Mouse (Mus musculus) CD4-positive, CD25-positive, alpha-beta regulatory T cell, adult 4 months (primary cell): ENCODE data around the gene Csf3r. TPM values are rescaled to one million over a fixed set of nuclear protein-coding genes. Genes with fewer than 3 reads are reported as not detected.

Source experiments
- ATAC-seq: one replicate; pipeline ENCODE4 v1.8.0; 2017
- polyA plus RNA-seq, 2 experiments: library from polyadenylated mRNA; unstranded; fragments of 100-300 nt; shearing (Covaris generic); gene quantifications; one replicate each; pipeline ENCODE4 v1.2.1; 2017

Gene Csf3r
- polyA plus RNA-seq, 2 experiments from 2014 or later: not detected

DNA sequence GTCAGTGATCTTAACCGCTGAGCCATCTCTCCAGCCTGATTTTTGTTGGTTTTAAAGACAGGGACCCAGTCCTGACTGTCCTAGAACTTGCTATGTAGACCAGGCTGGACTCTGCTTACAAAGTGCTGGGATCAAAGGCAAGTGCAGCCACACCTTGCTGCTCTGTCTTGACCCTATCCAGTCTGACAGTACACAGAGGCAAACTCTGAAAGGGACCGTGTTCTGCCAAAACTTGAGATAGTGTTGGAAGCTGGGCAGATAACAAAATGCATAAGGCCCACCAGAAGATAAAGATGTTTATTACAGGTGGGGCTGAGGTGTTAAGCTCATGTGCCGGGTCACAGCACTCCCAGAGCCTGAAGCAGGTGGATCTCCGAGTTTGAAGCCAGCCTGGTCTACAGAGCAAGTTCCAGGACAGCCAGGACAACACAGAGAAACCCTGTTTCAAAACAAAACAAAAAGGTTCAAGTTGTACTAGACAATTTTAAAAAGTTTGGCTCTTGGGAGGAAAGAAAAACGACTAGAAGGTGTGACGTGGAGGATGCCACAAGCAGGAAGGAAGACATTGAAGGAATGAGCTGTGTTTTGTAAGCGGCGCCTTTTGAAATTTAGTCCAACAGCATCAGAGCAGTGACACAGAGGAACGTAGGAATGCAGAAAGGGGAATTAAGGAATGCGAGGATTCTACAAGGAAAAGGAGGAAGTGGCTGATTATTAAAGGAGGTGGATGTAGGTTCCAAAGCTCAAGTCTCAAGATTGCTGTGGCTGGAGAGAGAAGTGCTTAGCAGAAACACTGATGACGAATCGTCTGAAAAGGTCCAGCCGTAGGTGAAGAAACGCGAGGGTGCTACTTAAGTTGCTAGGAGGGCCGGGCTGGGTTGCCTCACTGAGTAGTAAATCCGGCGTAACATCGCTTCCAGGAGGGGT is 33.1 kb downstream of the Csf3r start:
- no peak for ATAC-seq

DNA sequence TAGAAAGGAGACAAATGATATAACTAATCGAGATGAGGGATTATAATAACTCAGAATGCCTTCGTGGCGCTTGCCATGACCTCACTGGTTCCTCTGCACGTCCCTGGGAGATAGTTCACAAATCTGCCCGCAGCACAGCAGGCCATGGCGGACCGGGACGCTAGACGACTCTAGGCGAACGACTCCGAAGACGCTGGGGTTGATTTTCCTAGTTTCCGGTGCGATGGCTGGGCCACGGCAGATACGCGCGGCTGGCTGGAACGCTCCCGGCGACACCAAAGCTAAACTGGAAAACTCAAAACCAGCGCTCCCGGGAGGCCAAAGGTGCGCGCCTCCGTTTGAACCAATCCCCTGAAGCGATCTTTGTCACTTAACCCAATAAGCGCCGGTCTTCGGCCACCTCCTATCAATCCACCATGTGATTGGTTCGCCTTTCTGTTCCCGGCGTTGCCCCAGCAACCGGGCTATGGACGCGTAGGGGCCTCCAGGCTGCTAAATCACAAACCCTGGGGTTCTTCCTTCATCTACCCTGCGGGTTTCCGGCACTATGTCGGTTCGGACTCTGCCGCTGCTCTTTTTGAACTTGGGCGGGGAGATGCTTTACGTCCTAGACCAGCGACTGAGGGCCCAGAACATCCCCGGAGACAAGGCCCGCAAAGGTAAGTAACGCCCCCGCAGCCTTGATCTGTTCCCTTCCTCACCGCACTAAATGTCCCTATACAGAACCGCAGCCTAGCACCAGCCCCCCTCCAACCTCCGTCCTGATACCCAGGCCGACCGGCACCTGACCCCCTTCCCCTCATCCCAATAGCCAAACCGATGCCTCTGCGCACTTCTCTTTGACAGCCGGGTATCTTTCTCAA is 34.0 kb downstream of the Csf3r start, which contains the start of gene Oscp1:
TSS of gene Oscp1 (plus strand) at position 432 of the 863 bp plus-strand sequence.
- peak; percentile 99 for ATAC-seq

DNA sequence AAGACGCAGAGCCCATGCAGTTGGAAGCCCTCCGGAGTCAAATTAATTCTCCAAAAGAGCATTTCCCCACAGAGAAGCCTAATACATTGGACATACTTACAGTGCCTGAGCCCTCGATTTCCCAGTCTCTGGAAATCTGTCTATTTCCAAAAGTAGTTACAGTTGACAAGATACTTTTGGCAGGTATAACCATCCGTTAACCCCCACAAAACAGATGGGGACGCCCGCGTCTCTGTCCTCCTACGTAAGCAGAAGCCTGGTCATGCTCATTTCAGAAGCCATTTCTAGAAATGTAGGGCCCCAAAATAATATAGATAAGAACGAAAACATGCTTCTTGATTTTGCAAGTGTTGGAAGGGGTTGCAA is 34.6 kb downstream of the Csf3r start:
- ATAC-seq: no peak

DNA sequence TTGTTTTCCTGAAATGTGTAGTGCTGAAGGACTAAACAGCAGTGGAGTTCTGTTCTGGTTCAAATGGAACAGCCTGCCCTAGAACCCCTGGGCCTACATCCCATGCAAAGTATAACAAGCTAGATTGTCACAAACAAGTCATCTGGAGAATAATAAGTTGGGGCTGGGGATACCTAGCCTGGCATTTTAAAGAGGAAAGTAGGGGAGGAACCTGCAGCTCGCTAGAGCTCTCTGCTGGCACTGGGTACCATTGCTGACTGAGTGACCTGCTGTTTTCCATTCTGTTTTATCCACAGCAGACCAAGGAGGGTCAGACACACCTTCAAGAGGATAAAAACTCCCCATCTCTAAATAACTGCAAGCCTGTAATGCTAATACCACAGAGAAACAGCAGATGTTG is 38.5 kb downstream of the Csf3r start:
- ATAC-seq: no peak

DNA sequence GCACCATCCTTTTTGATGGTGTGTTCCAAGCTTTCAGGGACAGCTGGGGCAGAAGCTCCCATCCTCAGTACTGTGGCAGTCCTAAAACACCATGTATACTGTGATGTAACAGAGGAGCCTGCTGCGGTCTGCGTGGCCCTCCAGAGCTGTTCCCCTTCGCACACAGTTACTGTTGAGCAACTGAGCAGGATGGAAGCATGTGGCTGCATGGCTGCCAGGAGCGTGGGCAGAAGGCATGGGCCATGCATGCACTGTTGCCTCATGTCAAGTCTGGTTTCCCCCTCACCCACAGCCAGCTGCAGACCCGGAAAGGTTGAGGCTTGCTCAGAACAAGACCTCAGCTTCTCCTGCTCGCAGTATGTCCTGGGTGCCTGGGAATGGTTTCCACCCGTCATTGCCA is 40.9 kb downstream of the Csf3r start:
- ATAC-seq: no peak

DNA sequence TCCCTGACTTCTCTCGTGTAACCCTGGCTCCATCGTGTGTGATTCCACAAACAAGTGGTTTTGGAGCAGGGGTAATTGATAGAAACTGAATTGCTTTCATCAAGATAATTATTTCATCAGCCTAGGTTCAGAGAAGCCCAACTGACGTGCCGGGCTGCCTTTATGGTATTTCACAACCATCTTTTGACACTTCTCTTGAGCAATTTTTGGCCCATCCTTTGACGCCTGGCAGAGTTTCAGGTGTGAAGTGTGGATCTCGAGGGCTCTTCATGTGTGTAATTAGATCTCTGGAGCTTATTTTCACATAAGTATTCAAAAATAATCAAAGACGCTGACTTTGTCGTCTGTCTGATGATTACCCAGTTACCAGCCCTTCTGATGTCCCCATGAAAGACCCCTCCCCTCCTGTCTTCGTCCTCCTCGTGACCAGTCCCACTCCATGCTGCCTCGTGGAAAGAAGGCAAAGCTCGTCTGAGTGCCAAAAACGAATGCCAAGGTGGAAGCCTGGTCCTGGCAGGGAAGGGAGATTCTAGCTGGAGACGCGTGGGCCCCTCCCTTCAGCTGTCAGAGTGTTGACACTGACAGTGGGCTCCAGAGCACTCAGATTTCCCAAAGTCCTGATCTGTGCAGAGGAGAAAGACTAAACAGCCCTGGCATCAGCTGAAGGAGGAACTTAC is 43.2 kb downstream of the Csf3r start:
- no peak for ATAC-seq

DNA sequence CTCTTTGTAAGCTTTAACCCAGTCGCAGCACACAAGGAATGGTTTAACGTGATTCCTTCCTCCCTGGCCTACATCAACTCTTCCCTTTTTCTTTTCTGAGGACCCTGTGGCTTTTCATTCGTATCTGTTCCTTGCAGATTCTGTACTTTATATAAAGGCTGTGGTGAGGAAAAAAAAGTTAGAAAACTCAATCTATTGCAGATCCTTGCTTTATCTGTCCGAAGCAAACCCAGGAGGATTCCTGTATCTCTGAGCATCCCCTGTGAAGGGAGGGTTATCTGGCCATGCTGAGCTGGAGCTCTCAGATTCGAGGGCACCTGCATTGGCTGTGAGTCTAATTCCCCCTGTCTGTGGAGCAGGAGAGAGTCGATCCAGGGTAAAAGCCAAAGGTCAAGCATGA is 44.5 kb downstream of the Csf3r start:
- no peak for ATAC-seq

DNA sequence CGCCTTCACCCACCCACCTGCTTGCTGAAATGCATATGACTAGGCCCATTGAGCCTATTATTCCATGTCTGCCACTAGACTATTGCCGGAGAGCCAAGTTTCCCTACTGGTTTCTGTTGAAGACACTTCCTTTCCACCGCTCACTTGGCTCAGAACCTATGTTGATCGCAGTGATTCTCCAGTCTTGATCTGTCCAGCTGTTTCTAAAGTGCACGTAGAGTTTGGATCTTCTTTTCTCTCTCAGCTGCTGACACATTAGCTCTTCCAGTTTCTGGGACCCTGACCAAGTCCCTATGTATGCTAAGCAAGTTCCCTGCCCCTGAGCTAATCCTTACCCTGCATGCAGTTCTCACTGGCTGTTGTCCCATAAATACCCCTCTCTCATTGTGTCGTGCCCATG is 53.5 kb downstream of the Csf3r start:
- no peak for ATAC-seq

DNA sequence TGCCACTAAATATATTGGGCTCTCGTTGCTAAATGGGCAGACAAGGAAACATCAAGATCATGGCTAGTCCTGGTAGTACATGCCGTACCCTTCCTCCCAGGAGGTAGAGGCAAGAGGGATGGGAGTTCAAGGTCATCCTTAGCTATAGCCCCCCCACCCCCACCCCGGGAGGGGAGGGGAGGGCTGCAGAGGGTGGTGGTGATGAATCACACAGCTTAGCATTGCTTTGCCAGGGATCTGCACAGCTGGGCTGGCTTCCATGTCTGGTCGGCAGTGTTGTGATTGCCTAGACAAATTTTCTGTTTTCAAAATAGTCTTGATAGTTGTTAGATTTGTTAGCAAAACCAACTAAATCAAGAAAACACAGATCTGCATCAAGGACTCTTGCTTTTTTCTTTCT is 54.9 kb downstream of the Csf3r start:
- no peak for ATAC-seq

DNA sequence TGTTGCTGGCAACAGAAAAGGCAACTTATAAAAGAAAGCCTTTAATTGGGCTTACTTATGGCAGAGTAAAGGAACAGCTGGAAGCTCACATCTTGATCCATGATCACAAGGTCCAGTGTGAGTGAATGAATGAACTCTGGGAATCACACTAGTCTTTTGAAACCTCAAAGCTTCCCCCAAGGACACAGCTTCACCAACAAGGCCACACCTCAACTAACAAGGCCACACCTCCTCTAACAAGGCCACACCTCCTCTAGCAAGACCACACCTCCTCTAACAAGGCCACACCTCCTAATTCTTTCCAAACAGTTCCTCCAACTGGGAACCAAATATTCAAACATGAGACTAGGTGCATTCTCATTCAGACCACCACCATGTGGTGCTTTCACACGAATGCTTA is 57.3 kb downstream of the Csf3r start:
- no peak for ATAC-seq

DNA sequence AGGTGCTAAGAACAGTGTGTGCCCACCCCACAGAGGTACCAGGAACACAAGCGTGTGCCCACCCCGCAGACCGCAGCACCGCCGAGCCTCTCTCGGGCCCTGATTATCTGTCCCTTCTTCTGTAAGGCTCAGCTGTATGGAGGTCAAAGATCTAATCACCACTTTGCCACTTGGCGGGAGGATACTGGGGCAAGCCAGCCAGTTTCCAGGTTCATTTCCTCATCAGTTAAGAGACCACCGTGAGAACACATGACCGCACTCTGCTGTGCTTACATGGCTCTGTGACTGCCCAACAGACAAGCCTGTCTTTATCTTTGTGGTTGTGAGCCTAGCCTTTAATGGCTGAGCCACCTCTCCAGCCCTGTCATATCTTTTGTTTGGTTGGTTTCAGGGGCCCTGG is 58.7 kb downstream of the Csf3r start:
- no peak for ATAC-seq

DNA sequence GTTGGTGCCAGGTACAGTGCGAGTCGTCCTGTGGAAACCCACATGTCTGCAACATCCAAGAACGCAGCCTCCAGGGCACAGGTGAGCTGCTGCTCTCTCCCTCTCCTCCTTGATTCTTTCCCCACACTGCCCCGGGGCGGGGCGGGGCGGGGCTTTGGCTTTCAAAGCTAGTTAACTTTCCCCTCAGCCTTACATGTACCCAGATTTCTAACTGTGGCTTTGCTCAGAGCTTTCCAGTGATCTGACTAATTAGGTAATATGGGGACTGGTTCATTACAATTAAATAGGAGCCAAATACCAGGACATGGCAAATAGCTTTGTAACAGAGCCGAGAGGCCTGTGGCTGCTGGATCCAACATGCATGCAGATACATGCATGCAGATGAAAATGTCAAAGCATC is 60.0 kb downstream of the Csf3r start:
- ATAC-seq: no peak

DNA sequence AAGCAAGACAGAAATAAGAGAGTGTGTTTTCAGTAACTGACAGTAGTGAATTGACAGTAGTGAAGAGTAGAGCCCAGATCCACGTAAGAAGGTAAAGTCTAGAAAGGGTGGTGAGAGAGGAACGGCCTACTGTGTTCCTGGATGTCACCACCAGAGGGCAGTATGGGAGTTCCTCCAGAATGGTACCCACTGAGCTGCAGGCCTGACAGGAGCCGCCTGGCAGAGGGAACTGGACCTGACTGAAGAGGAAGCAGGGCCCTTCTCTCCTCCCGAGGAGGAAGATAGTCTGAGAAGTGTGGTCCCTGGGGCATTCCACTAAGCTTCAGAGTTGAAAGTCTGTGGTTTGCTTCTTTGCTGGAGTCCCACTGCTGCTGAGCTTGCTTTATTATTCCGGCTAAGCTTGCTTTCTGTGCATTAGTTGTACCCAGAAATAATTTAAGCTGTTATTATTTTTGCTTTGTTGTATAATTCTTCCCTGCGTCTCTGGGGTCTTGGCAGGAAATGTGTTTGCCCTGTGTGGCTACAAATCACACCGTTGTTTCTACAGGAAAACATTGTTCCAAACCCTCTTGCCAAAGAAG is 61.7 kb downstream of the Csf3r start:
- ATAC-seq: peak; percentile 95

DNA sequence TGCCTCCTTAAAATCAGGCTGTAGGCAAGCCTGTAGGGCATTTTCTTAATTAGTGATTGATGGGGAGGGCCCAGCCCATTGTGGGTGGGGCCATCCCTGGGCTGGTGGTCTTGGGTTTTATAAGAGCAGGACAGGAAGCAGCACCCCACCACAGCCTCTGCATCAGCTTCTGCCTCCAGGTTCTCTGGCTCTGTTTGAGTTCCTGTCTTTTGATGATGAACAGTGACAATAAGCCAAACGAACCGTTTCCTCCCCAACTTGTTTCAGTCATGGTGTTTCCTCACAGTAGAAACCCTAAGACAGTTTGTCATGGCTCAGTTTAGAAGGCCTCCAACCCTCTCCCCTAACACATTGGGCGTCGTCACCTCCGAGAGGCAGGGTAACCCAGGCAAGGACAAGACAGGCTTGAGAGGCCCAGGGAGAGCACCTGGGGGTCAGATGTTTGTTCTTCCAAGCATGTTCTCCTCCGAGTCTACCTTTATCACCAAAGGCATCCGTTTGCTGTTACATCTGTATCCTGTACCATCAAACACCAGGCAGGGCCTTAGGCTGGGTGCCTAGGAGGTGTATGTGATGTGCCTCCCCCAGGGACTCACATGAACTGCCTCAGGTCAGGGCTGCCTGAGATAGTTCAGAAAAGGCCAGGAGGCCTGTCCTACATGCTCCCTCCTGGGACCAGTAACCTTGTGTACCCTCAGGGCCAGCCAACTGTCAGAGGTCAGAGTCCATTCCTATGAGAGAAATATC is 65.9 kb downstream of the Csf3r start:
- peak; percentile 60 for ATAC-seq

DNA sequence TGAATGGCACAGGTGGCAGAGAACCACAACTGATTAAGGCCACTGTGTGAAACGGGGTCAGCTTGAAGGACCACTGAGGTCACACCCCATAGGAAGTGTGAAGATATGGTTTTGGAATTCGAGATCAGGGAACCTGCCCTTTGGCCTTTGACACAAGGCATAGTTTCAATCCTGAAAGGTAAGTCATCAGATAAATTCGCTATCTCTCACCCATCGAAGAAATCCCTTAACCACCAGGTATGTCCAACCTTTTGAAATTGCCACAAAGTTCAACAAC is 66.4 kb downstream of the Csf3r start:
- ATAC-seq: no peak

DNA sequence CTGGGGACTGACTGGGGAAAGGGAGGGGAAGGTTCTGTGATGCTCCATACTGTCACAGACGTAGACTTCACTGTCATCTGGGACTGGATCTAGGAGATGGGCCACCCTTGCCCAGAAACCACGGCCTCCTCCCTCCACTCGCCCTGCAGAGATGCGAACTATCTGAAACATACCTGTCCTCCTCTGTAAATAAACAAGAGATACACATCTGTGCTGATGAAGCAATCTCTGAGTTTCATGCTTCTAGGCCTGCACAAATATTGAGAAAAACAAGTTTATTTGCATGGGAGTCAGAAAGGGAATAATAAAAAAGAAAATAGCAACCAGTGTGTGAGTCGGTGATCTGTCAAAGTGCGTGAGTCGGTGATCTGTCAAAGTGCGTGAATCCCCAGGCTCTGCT is 67.5 kb downstream of the Csf3r start:
- no peak for ATAC-seq

Other genes with a start within 250 kb of the Csf3r start
- 10 to 100 TPM; 49.0 to 58.9 TPM for gene Mrps15, start 22.4 kb downstream of the Csf3r start, polyA plus RNA-seq
- under 1 TPM in 1 of 2 experiments, not detected in 1; 0.70 TPM for gene Oscp1, start 34.0 kb downstream of the Csf3r start, polyA plus RNA-seq
- 10 to 100 TPM; 68.6 to 76.0 TPM for gene Lsm10, start 72.1 kb downstream of the Csf3r start, polyA plus RNA-seq
- gene Stk40, start 79.4 kb downstream of the Csf3r start, polyA plus RNA-seq: 10 to 100 TPM; 11.4 to 23.2 TPM
- 10 to 100 TPM; 10.5 to 12.7 TPM for gene Eva1b, start 123.2 kb downstream of the Csf3r start, polyA plus RNA-seq
- gene Sh3d21, start 138.9 kb downstream of the Csf3r start, polyA plus RNA-seq: 1 to 10 TPM in 1 of 2 experiments, under 1 TPM in 1; 0.56 to 1.2 TPM
- 100 to 1,000 TPM; 222 to 330 TPM for gene Thrap3, start 178.2 kb downstream of the Csf3r start, polyA plus RNA-seq
- 1 to 10 TPM; 2.0 to 6.3 TPM for gene Map7d1, start 231.8 kb downstream of the Csf3r start, polyA plus RNA-seq
- gene Trappc3, start 237.8 kb downstream of the Csf3r start, polyA plus RNA-seq: 100 to 1,000 TPM in 1 of 2 experiments, 10 to 100 TPM in 1; 64.4 to 121 TPM